In genomic region chr2:172996207-172996606, GRCm38 (mm10) we compare ENCODE assay signal across 9 mouse cellular contexts. TPM values are rescaled to one million over a fixed set of nuclear protein-coding genes. Genes with fewer than 3 reads are reported as not detected.
DNase-seq lines count a peak whose midpoint lies in the region; ATAC-seq lines count a peak whose summit lies in the region.
"Had no signal": no experiment of that assay in that cellular context is flagged by ENCODE, and none has a peak within 500 bp of the region (broad histone marks: within the 10 kb centered on the region; RNA-seq: fewer than 3 reads in every experiment).

No protein-coding gene starts in this region.

- H3K36me3 ChIP-seq in forebrain, embryonic 11.5 days (ENCODE audit: control insufficient read depth, insufficient read depth, low read length), result no peaks in the 10 kb centered on the region
- H3K36me3 ChIP-seq in forebrain, embryonic 13.5 days (ENCODE audit: poor library complexity, severe bottlenecking), result no peaks in the 10 kb centered on the region
- H3K36me3 ChIP-seq: lung, embryonic 15.5 days had no signal

- WGBS in forebrain, embryonic 11.5 days, result 16% methylated on average over 4 of the region's 4 CpGs
- WGBS in forebrain, embryonic 13.5 days, result 14% methylated on average over 4 of the region's 4 CpGs

- no peaks in the 10 kb centered on the region for H3K27me3 ChIP-seq in forebrain, embryonic 11.5 days (ENCODE audit: control insufficient read depth, insufficient read depth, low read length)
- peaks cover 8% of the 10 kb centered on the region; the same call in 1 of the 2 replicates for H3K27me3 ChIP-seq in forebrain, embryonic 13.5 days
- H3K27me3 ChIP-seq: lung, embryonic 15.5 days had no signal

- H3K9me3 ChIP-seq in forebrain, embryonic 11.5 days (ENCODE audit: control insufficient read depth, low read length), result no peaks in the 10 kb centered on the region
- H3K9me3 ChIP-seq in forebrain, embryonic 13.5 days (replicated peaks), result no peaks in the 10 kb centered on the region
- H3K9me3 ChIP-seq: lung, embryonic 15.5 days had no signal

- H3K4me1 ChIP-seq in forebrain, embryonic 11.5 days (replicated peaks; ENCODE audit: control insufficient read depth, insufficient read depth, low read length), result peaks cover 4% of the 10 kb centered on the region; the same call in 1 of the 2 replicates
- H3K4me1 ChIP-seq in forebrain, embryonic 13.5 days, result peaks cover 7% of the 10 kb centered on the region

- peak; percentile 86 for DNase-seq in forebrain, embryonic 11.5 days (ENCODE audit: low spot score)
- peak; percentile 77 for DNase-seq in CD4-positive helper T cell, adult 2 months (ENCODE audit: low read depth, low spot score)
- DNase-seq in cerebellum, adult 8-10 months, result peak; percentile 28
- DNase-seq in gastrocnemius, postnatal 25 days, result peak; percentile 40
- peak; percentile 68 to 70 for DNase-seq in layer of hippocampus, postnatal 36 days
- DNase-seq in natural killer cell, adult 2 months (ENCODE audit: low spot score in 2 of 2), result peak; percentile 54 to 74
- DNase-seq in thymus, postnatal 0 days (ENCODE audit: low spot score), result peak; percentile 86

- no peak overlapping the region for H3K9ac ChIP-seq in forebrain, embryonic 11.5 days (ENCODE audit: low read length)
- no peak overlapping the region for H3K9ac ChIP-seq in forebrain, embryonic 13.5 days
- H3K9ac ChIP-seq: lung, embryonic 15.5 days had no signal

- no peak overlapping the region for H3K27ac ChIP-seq in forebrain, embryonic 11.5 days (ENCODE audit: low read depth, low read length)
- no peak overlapping the region for H3K27ac ChIP-seq in forebrain, embryonic 13.5 days
- H3K27ac ChIP-seq: lung, embryonic 15.5 days had no signal

- no peak overlapping the region for H3K4me3 ChIP-seq in forebrain, embryonic 11.5 days (ENCODE audit: low read depth, low read length)
- no peak overlapping the region for H3K4me3 ChIP-seq in forebrain, embryonic 13.5 days
- H3K4me3 ChIP-seq: lung, embryonic 15.5 days had no signal

- no peak overlapping the region for H3K4me2 ChIP-seq in forebrain, embryonic 11.5 days (ENCODE audit: low read depth, low read length, severe bottlenecking)
- no peak overlapping the region for H3K4me2 ChIP-seq in forebrain, embryonic 13.5 days
- H3K4me2 ChIP-seq: lung, embryonic 15.5 days had no signal

- ATAC-seq in forebrain, embryonic 11.5 days (replicated peaks; ENCODE audit: low FRiP score), result no peak
- ATAC-seq in forebrain, embryonic 13.5 days, result no peak

RNA-seq across cellular contexts. Expression of gene Rae1, which starts 3.7 kb away (rescaled TPM):
- polyA plus RNA-seq in forebrain, embryonic 11.5 days (2014; fragmentation: Nextera tagmentation; extraction: Ambion mirVana), result 147 and 148 TPM in 2 replicates
- polyA plus RNA-seq in forebrain, embryonic 13.5 days (2015; fragmentation: Nextera tagmentation; extraction: Ambion mirVana), result 146 and 148 TPM in 2 replicates
- total RNA-seq in gastrocnemius, postnatal 25 days (2021), result 10 to 100 TPM; 11.8 to 12.7 TPM
- total RNA-seq in layer of hippocampus, postnatal 36 days (2021), result 10 to 100 TPM; 72.9 to 77.0 TPM
- 138 and 142 TPM in 2 replicates for polyA plus RNA-seq in thymus, postnatal 0 days (2015; fragmentation: Nextera tagmentation; extraction: Ambion mirVana)

RNA-seq across cellular contexts. Expression of gene Spo11, which starts 18.7 kb away (rescaled TPM):
- polyA plus RNA-seq in forebrain, embryonic 11.5 days (2014; fragmentation: Nextera tagmentation; extraction: Ambion mirVana), result 0.47 and 0.71 TPM in 2 replicates
- polyA plus RNA-seq in forebrain, embryonic 13.5 days (2015; fragmentation: Nextera tagmentation; extraction: Ambion mirVana), result 0.13 and 0.45 TPM in 2 replicates
- total RNA-seq in gastrocnemius, postnatal 25 days (2021), result not detected
- total RNA-seq in layer of hippocampus, postnatal 36 days (2021), result not detected
- polyA plus RNA-seq in thymus, postnatal 0 days (2015; fragmentation: Nextera tagmentation; extraction: Ambion mirVana), result 66.2 and 75.4 TPM in 2 replicates

RNA-seq across cellular contexts. Expression of gene Rbm38, which starts 24.1 kb away (rescaled TPM):
- polyA plus RNA-seq in forebrain, embryonic 11.5 days (2014; fragmentation: Nextera tagmentation; extraction: Ambion mirVana), result 111 and 115 TPM in 2 replicates
- polyA plus RNA-seq in forebrain, embryonic 13.5 days (2015; fragmentation: Nextera tagmentation; extraction: Ambion mirVana), result 40.0 and 47.6 TPM in 2 replicates
- total RNA-seq in gastrocnemius, postnatal 25 days (2021), result 100 to 1,000 TPM; 205 to 217 TPM
- total RNA-seq in layer of hippocampus, postnatal 36 days (2021), result 1 to 10 TPM; 3.8 to 4.6 TPM
- 144 and 151 TPM in 2 replicates for polyA plus RNA-seq in thymus, postnatal 0 days (2015; fragmentation: Nextera tagmentation; extraction: Ambion mirVana)

RNA-seq across cellular contexts. Expression of gene Bmp7, which starts 56.1 kb away (rescaled TPM):
- 18.8 and 20.7 TPM in 2 replicates for polyA plus RNA-seq in forebrain, embryonic 11.5 days (2014; fragmentation: Nextera tagmentation; extraction: Ambion mirVana)
- 6.9 and 7.2 TPM in 2 replicates for polyA plus RNA-seq in forebrain, embryonic 13.5 days (2015; fragmentation: Nextera tagmentation; extraction: Ambion mirVana)
- 1 to 10 TPM in 1 of 2 experiments, under 1 TPM in 1; 0.87 to 1.8 TPM for total RNA-seq in gastrocnemius, postnatal 25 days (2021)
- 1 to 10 TPM; 3.6 to 6.2 TPM for total RNA-seq in layer of hippocampus, postnatal 36 days (2021)
- 7.7 and 8.1 TPM in 2 replicates for polyA plus RNA-seq in thymus, postnatal 0 days (2015; fragmentation: Nextera tagmentation; extraction: Ambion mirVana)

Comparison
In these comparisons a context has a peak if more than half of its experiments do, and no peak if none do; other contexts are left out.
1. DNase-seq: peak in every context shown above with its lines; median percentile 86 in forebrain, embryonic 11.5 days; 86 in thymus, postnatal 0 days; 77 in CD4-positive helper T cell, adult 2 months; 69 in layer of hippocampus, postnatal 36 days; 64 in natural killer cell, adult 2 months; 40 in gastrocnemius, postnatal 25 days; 28 in cerebellum, adult 8-10 months.
2. RNA of gene Spo11, which starts 18.7 kb away (polyA plus RNA-seq): 66.2 to 75.4 TPM in thymus, postnatal 0 days; 0.47 to 0.71 TPM in forebrain, embryonic 11.5 days and 0.13 to 0.45 TPM in forebrain, embryonic 13.5 days; every median in the first group is over 10 times any median in the second.